Mouse (Mus musculus): ENCODE data around the gene Atp8a2. TPM values are rescaled to one million over a fixed set of nuclear protein-coding genes. Genes with fewer than 3 reads are reported as not detected.

The Atp8a2 gene
- polyA plus RNA-seq (2016; fragmentation: Nextera tagmentation; extraction: Ambion mirVana), result 6.9 and 8.0 TPM in 2 replicates

- Histone ChIP-seq H3K27me3 (ENCODE audit: insufficient read depth, poor library complexity, severe bottlenecking) (no peaks in the 10 kb centered on the region), H3K9me3 (no peaks in the 10 kb centered on the region), H3K4me1 (no peaks in the 10 kb centered on the region), H3K4me3 (no peak within 1 kb of the TSS), H3K27ac (no peak within 1 kb of the TSS), H3K36me3 (no peaks in the 10 kb centered on the region)
- no peak for DNase-seq (ENCODE audit: low spot score)
- WGBS, result 58% methylated on average over 7 of the region's 7 CpGs
Observed at GRCm38 (mm10) chr14:60196884-60197283, at the start of gene Atp8a2. TSS of gene Atp8a2 (minus strand) at chr14:60197179.

- 79% methylated on average over 3 of the region's 3 CpGs for WGBS
- Histone ChIP-seq H3K9me3 (no peaks in the 10 kb centered on the region), H3K36me3 (peaks cover 74% of the 10 kb centered on the region), H3K27ac (no peak overlapping the region), H3K4me3 (no peak overlapping the region), H3K4me1 (no peaks in the 10 kb centered on the region), H3K27me3 (ENCODE audit: insufficient read depth, poor library complexity, severe bottlenecking) (no peaks in the 10 kb centered on the region)
- no peak for DNase-seq (ENCODE audit: low spot score)
Observed at GRCm38 (mm10) chr14:60238551-60238950, 41.6 kb upstream of the Atp8a2 start.

- H3K27ac ChIP-seq, result no peak overlapping the region
- no peak overlapping the region for H3K4me3 ChIP-seq
- H3K27me3 ChIP-seq (ENCODE audit: insufficient read depth, poor library complexity, severe bottlenecking), result no peaks in the 10 kb centered on the region
- WGBS, result 92% methylated on average over 10 of the region's 10 CpGs
- no peaks in the 10 kb centered on the region for H3K9me3 ChIP-seq
- peaks cover 28% of the 10 kb centered on the region for H3K36me3 ChIP-seq
- DNase-seq (ENCODE audit: low spot score), result no peak
- no peaks in the 10 kb centered on the region for H3K4me1 ChIP-seq
Observed at GRCm38 (mm10) chr14:60219886-60220285, 22.9 kb upstream of the Atp8a2 start.

- Histone ChIP-seq H3K36me3 (peaks cover 28% of the 10 kb centered on the region), H3K4me1 (no peaks in the 10 kb centered on the region), H3K4me3 (no peak overlapping the region), H3K27ac (no peak overlapping the region), H3K27me3 (ENCODE audit: insufficient read depth, poor library complexity, severe bottlenecking) (no peaks in the 10 kb centered on the region), H3K9me3 (no peaks in the 10 kb centered on the region)
- 97% methylated on average over 4 of the region's 4 CpGs for WGBS
- DNase-seq (ENCODE audit: low spot score), result no peak
Observed at GRCm38 (mm10) chr14:60217616-60218015, 20.6 kb upstream of the Atp8a2 start.

- H3K4me3 ChIP-seq, result no peak overlapping the region
- DNase-seq (ENCODE audit: low spot score), result no peak
- no peaks in the 10 kb centered on the region for H3K27me3 ChIP-seq (ENCODE audit: insufficient read depth, poor library complexity, severe bottlenecking)
- WGBS, result 81% methylated on average over 1 of the region's 1 CpGs
- peaks cover 1% of the 10 kb centered on the region; the same call in 1 of the 2 replicates for H3K4me1 ChIP-seq
- H3K36me3 ChIP-seq, result peaks cover 24% of the 10 kb centered on the region
- H3K27ac ChIP-seq, result no peak overlapping the region
- H3K9me3 ChIP-seq, result no peaks in the 10 kb centered on the region
Observed at GRCm38 (mm10) chr14:60216125-60216524, 19.1 kb upstream of the Atp8a2 start.

GRCm38 (mm10) chr14:60215000-60215399 lies 18.0 kb upstream of the Atp8a2 start:
- H3K4me3 ChIP-seq, result no peak overlapping the region
- H3K4me1 ChIP-seq, result peaks cover 4% of the 10 kb centered on the region; the same call in 1 of the 2 replicates
- no peaks in the 10 kb centered on the region for H3K9me3 ChIP-seq
- no peak overlapping the region for H3K27ac ChIP-seq
- DNase-seq (ENCODE audit: low spot score), result no peak
- WGBS, result 83% methylated on average over 3 of the region's 3 CpGs
- H3K36me3 ChIP-seq, result peaks cover 17% of the 10 kb centered on the region
- no peaks in the 10 kb centered on the region for H3K27me3 ChIP-seq (ENCODE audit: insufficient read depth, poor library complexity, severe bottlenecking)

- Histone ChIP-seq H3K36me3 (peaks cover 13% of the 10 kb centered on the region), H3K9me3 (no peaks in the 10 kb centered on the region), H3K4me3 (no peak overlapping the region), H3K4me1 (peaks cover 4% of the 10 kb centered on the region; the same call in 1 of the 2 replicates), H3K27me3 (ENCODE audit: insufficient read depth, poor library complexity, severe bottlenecking) (no peaks in the 10 kb centered on the region), H3K27ac (no peak overlapping the region)
- no peak for DNase-seq (ENCODE audit: low spot score)
- 75% methylated on average over 1 of the region's 1 CpGs for WGBS
Observed at GRCm38 (mm10) chr14:60214040-60214439, 17.1 kb upstream of the Atp8a2 start.

- peaks cover 4% of the 10 kb centered on the region; the same call in 1 of the 2 replicates for H3K4me1 ChIP-seq
- no peaks in the 10 kb centered on the region for H3K9me3 ChIP-seq
- no peak overlapping the region for H3K4me3 ChIP-seq
- H3K27ac ChIP-seq, result no peak overlapping the region
- 89% methylated on average over 7 of the region's 7 CpGs for WGBS
- no peak for DNase-seq (ENCODE audit: low spot score)
- no peaks in the 10 kb centered on the region for H3K36me3 ChIP-seq
- no peaks in the 10 kb centered on the region for H3K27me3 ChIP-seq (ENCODE audit: insufficient read depth, poor library complexity, severe bottlenecking)
Observed at GRCm38 (mm10) chr14:60209166-60209565, 12.2 kb upstream of the Atp8a2 start.

- Histone ChIP-seq H3K4me3 (no peak overlapping the region), H3K27me3 (ENCODE audit: insufficient read depth, poor library complexity, severe bottlenecking) (no peaks in the 10 kb centered on the region), H3K9me3 (no peaks in the 10 kb centered on the region), H3K36me3 (no peaks in the 10 kb centered on the region), H3K4me1 (no peaks in the 10 kb centered on the region), H3K27ac (no peak overlapping the region)
- DNase-seq (ENCODE audit: low spot score), result no peak
- WGBS, result 89% methylated on average over 6 of the region's 6 CpGs
Observed at GRCm38 (mm10) chr14:60204993-60205392, 8.0 kb upstream of the Atp8a2 start.

GRCm38 (mm10) chr14:60195999-60196398 lies 980 bp downstream of the Atp8a2 start:
- no peak overlapping the region for H3K4me3 ChIP-seq
- no peaks in the 10 kb centered on the region for H3K4me1 ChIP-seq
- H3K9me3 ChIP-seq, result no peaks in the 10 kb centered on the region
- no peaks in the 10 kb centered on the region for H3K36me3 ChIP-seq
- no peak for DNase-seq (ENCODE audit: low spot score)
- no peaks in the 10 kb centered on the region for H3K27me3 ChIP-seq (ENCODE audit: insufficient read depth, poor library complexity, severe bottlenecking)
- WGBS, result 84% methylated on average over 5 of the region's 5 CpGs
- H3K27ac ChIP-seq, result no peak overlapping the region

- Histone ChIP-seq H3K27ac (no peak overlapping the region), H3K4me3 (no peak overlapping the region), H3K36me3 (no peaks in the 10 kb centered on the region), H3K9me3 (no peaks in the 10 kb centered on the region), H3K27me3 (ENCODE audit: insufficient read depth, poor library complexity, severe bottlenecking) (no peaks in the 10 kb centered on the region), H3K4me1 (peaks cover 2% of the 10 kb centered on the region; the same call in 1 of the 2 replicates)
- 70% methylated on average over 1 of the region's 1 CpGs for WGBS
- no peak for DNase-seq (ENCODE audit: low spot score)
Observed at GRCm38 (mm10) chr14:60194606-60195005, 2.4 kb downstream of the Atp8a2 start.

- no peaks in the 10 kb centered on the region for H3K36me3 ChIP-seq
- H3K27ac ChIP-seq, result peak overlapping the region; percentile 64
- no peak overlapping the region for H3K4me3 ChIP-seq
- 43% methylated on average over 5 of the region's 5 CpGs for WGBS
- no peak for DNase-seq (ENCODE audit: low spot score)
- H3K4me1 ChIP-seq, result peaks cover 13% of the 10 kb centered on the region; the same call in 1 of the 2 replicates
- no peaks in the 10 kb centered on the region for H3K9me3 ChIP-seq
- H3K27me3 ChIP-seq (ENCODE audit: insufficient read depth, poor library complexity, severe bottlenecking), result no peaks in the 10 kb centered on the region
Observed at GRCm38 (mm10) chr14:60189771-60190170, 7.2 kb downstream of the Atp8a2 start.

GRCm38 (mm10) chr14:60188201-60188825 lies 8.7 kb downstream of the Atp8a2 start:
- WGBS, result 75% methylated on average over 5 of the region's 5 CpGs
- no peak overlapping the region for H3K4me3 ChIP-seq
- H3K36me3 ChIP-seq, result no peaks in the 10 kb centered on the region
- H3K4me1 ChIP-seq, result peaks cover 20% of the 10 kb centered on the region; the same call in 1 of the 2 replicates
- H3K27me3 ChIP-seq (ENCODE audit: insufficient read depth, poor library complexity, severe bottlenecking), result no peaks in the 10 kb centered on the region
- no peaks in the 10 kb centered on the region for H3K9me3 ChIP-seq
- DNase-seq (ENCODE audit: low spot score), result no peak
- H3K27ac ChIP-seq, result no peak overlapping the region

GRCm38 (mm10) chr14:60181306-60181705 lies 15.7 kb downstream of the Atp8a2 start:
- no peak for DNase-seq (ENCODE audit: low spot score)
- peaks cover 7% of the 10 kb centered on the region; the same call in 1 of the 2 replicates for H3K36me3 ChIP-seq
- H3K27me3 ChIP-seq (ENCODE audit: insufficient read depth, poor library complexity, severe bottlenecking), result peaks cover 3% of the 10 kb centered on the region; the same call in 1 of the 2 replicates
- peaks cover 32% of the 10 kb centered on the region for H3K4me1 ChIP-seq
- H3K4me3 ChIP-seq, result no peak overlapping the region
- H3K9me3 ChIP-seq, result no peaks in the 10 kb centered on the region
- 88% methylated on average over 2 of the region's 2 CpGs for WGBS
- no peak overlapping the region for H3K27ac ChIP-seq

All from heart, embryonic 10.5 days (tissue).